Mouse (Mus musculus) liver, postnatal 0 days (tissue): ENCODE data around the gene Prkrip1.

Source experiments
- CTCF ChIP-seq: sonication (generic); IDR thresholded peaks from 2 replicates; pipeline ENCODE4 v1.5.1; 2016; ENCODE audit warnings: antibody characterized with exemption, low read depth
- EP300 ChIP-seq: IDR thresholded peaks from 2 replicates; pipeline ENCODE4 v1.6.1; 2016; ENCODE audit warnings: antibody characterized with exemption, low read depth, mild to moderate bottlenecking

DNA sequence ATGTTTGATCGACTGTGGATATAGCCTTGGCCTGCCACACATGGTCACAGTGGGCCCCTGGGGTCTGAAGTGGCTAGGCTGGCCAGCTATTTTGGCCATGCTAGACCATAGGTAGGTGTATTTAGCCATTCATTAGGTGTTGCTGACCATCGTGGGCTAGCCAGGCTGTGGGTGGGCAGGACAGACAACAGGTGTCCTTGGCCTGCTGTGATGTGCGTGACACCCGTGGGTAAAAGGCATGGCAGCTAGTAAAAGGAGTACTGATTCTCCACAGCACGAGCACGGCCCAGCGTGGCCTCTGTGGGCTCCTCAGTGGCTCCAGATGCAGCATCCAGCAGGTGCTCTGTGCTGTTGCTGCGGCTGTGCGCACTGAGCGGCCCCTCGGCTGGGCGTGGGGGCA, 19.8 kb upstream of the Prkrip1 start:
- TF ChIP-seq CTCF (no peak), EP300 (no peak)
